Mouse (Mus musculus): ENCODE results near the gene Ehd4. TPM values are rescaled to one million over a fixed set of nuclear protein-coding genes. Genes with fewer than 3 reads are reported as not detected.

Ehd4 gene
- polyA plus RNA-seq, 1 experiment from 2014 or later = 60.8 TPM

GRCm38 (mm10) chr2:120170726-120171125, 16.3 kb upstream of the Ehd4 start:
- H3K9ac ChIP-seq (ENCODE audit: low read depth, low read length) = no peak overlapping the region
- WGBS = 42% methylated on average over 1 of the region's 1 CpGs
- H3K9me3 ChIP-seq (ENCODE audit: control insufficient read depth, low read length) = no peaks in the 10 kb centered on the region
- ATAC-seq (ENCODE audit: low read depth) = no peak
- H3K4me3 ChIP-seq (ENCODE audit: low read depth, low read length) = no peak overlapping the region
- peak; percentile 33 for DNase-seq (ENCODE audit: low spot score)
- H3K27me3 ChIP-seq (replicated peaks; ENCODE audit: control insufficient read depth, insufficient read depth, low read length) = no peaks in the 10 kb centered on the region
- no peaks in the 10 kb centered on the region for H3K4me1 ChIP-seq (ENCODE audit: control insufficient read depth, insufficient read depth, low read length)
- no peak overlapping the region for H3K27ac ChIP-seq (replicated peaks; ENCODE audit: low read depth, low read length)
- H3K4me2 ChIP-seq (ENCODE audit: low read depth, low read length) = no peak overlapping the region
- no peaks in the 10 kb centered on the region for H3K36me3 ChIP-seq (ENCODE audit: control insufficient read depth, insufficient read depth, low read length)

GRCm38 (mm10) chr2:120169382-120169781, 15.0 kb upstream of the Ehd4 start:
- DNase-seq (ENCODE audit: low spot score) (no peak), ATAC-seq (ENCODE audit: low read depth) (no peak)
- H3K36me3 ChIP-seq (ENCODE audit: control insufficient read depth, insufficient read depth, low read length) = no peaks in the 10 kb centered on the region
- H3K4me3 ChIP-seq (ENCODE audit: low read depth, low read length) = no peak overlapping the region
- no peak overlapping the region for H3K9ac ChIP-seq (ENCODE audit: low read depth, low read length)
- WGBS = 85% methylated on average over 3 of the region's 3 CpGs
- H3K27me3 ChIP-seq (replicated peaks; ENCODE audit: control insufficient read depth, insufficient read depth, low read length) = no peaks in the 10 kb centered on the region
- no peak overlapping the region for H3K4me2 ChIP-seq (ENCODE audit: low read depth, low read length)
- H3K4me1 ChIP-seq (ENCODE audit: control insufficient read depth, insufficient read depth, low read length) = no peaks in the 10 kb centered on the region
- H3K9me3 ChIP-seq (ENCODE audit: control insufficient read depth, low read length) = no peaks in the 10 kb centered on the region
- H3K27ac ChIP-seq (replicated peaks; ENCODE audit: low read depth, low read length) = no peak overlapping the region

- WGBS = 86% methylated on average over 8 of the region's 8 CpGs
- Histone ChIP-seq H3K4me3 (ENCODE audit: low read depth, low read length) (no peak overlapping the region), H3K27me3 (replicated peaks; ENCODE audit: control insufficient read depth, insufficient read depth, low read length) (no peaks in the 10 kb centered on the region), H3K27ac (replicated peaks; ENCODE audit: low read depth, low read length) (no peak overlapping the region), H3K9ac (ENCODE audit: low read depth, low read length) (no peak overlapping the region), H3K4me2 (ENCODE audit: low read depth, low read length) (no peak overlapping the region), H3K4me1 (ENCODE audit: control insufficient read depth, insufficient read depth, low read length) (no peaks in the 10 kb centered on the region), H3K9me3 (ENCODE audit: control insufficient read depth, low read length) (no peaks in the 10 kb centered on the region), H3K36me3 (ENCODE audit: control insufficient read depth, insufficient read depth, low read length) (no peaks in the 10 kb centered on the region)
- no peak for ATAC-seq (ENCODE audit: low read depth)
- DNase-seq (ENCODE audit: low spot score) = no peak
These were observed 13.4 kb upstream of the Ehd4 start for GRCm38 (mm10) chr2:120167763-120168162.

GRCm38 (mm10) chr2:120165474-120165873, 11.1 kb upstream of the Ehd4 start:
- WGBS = 79% methylated on average over 10 of the region's 10 CpGs
- no peak overlapping the region for H3K4me2 ChIP-seq (ENCODE audit: low read depth, low read length)
- H3K27ac ChIP-seq (replicated peaks; ENCODE audit: low read depth, low read length) = no peak overlapping the region
- no peak overlapping the region for H3K9ac ChIP-seq (ENCODE audit: low read depth, low read length)
- H3K36me3 ChIP-seq (ENCODE audit: control insufficient read depth, insufficient read depth, low read length) = no peaks in the 10 kb centered on the region
- H3K9me3 ChIP-seq (ENCODE audit: control insufficient read depth, low read length) = no peaks in the 10 kb centered on the region
- ATAC-seq (ENCODE audit: low read depth) (no peak), DNase-seq (ENCODE audit: low spot score) (no peak)
- H3K4me1 ChIP-seq (ENCODE audit: control insufficient read depth, insufficient read depth, low read length) = no peaks in the 10 kb centered on the region
- no peak overlapping the region for H3K4me3 ChIP-seq (ENCODE audit: low read depth, low read length)
- no peaks in the 10 kb centered on the region for H3K27me3 ChIP-seq (replicated peaks; ENCODE audit: control insufficient read depth, insufficient read depth, low read length)

GRCm38 (mm10) chr2:120159434-120159833, 5.0 kb upstream of the Ehd4 start:
- 69% methylated on average over 2 of the region's 2 CpGs for WGBS

GRCm38 (mm10) chr2:120158846-120159245, 4.4 kb upstream of the Ehd4 start:
- no peak overlapping the region for H3K4me3 ChIP-seq (ENCODE audit: low read depth, low read length)
- H3K36me3 ChIP-seq (ENCODE audit: control insufficient read depth, insufficient read depth, low read length) = no peaks in the 10 kb centered on the region
- no peaks in the 10 kb centered on the region for H3K4me1 ChIP-seq (ENCODE audit: control insufficient read depth, insufficient read depth, low read length)
- H3K4me2 ChIP-seq (ENCODE audit: low read depth, low read length) = no peak overlapping the region
- WGBS = 29% methylated on average over 1 of the region's 1 CpGs
- no peak overlapping the region for H3K27ac ChIP-seq (replicated peaks; ENCODE audit: low read depth, low read length)
- H3K27me3 ChIP-seq (replicated peaks; ENCODE audit: control insufficient read depth, insufficient read depth, low read length) = no peaks in the 10 kb centered on the region
- ATAC-seq (ENCODE audit: low read depth) = no peak
- no peak for DNase-seq (ENCODE audit: low spot score)
- H3K9me3 ChIP-seq (ENCODE audit: control insufficient read depth, low read length) = no peaks in the 10 kb centered on the region
- H3K9ac ChIP-seq (ENCODE audit: low read depth, low read length) = no peak overlapping the region

More at GRCm38 (mm10) chr2:120159434-120159833, 5.0 kb upstream of the Ehd4 start:
- H3K27ac ChIP-seq (replicated peaks; ENCODE audit: low read depth, low read length) = no peak overlapping the region
- no peak for ATAC-seq (ENCODE audit: low read depth)
- H3K4me1 ChIP-seq (ENCODE audit: control insufficient read depth, insufficient read depth, low read length) = no peaks in the 10 kb centered on the region
- H3K9ac ChIP-seq (ENCODE audit: low read depth, low read length) = no peak overlapping the region
- H3K4me3 ChIP-seq (ENCODE audit: low read depth, low read length) = no peak overlapping the region
- no peak for DNase-seq (ENCODE audit: low spot score)
- no peaks in the 10 kb centered on the region for H3K27me3 ChIP-seq (replicated peaks; ENCODE audit: control insufficient read depth, insufficient read depth, low read length)
- H3K9me3 ChIP-seq (ENCODE audit: control insufficient read depth, low read length) = no peaks in the 10 kb centered on the region
- H3K36me3 ChIP-seq (ENCODE audit: control insufficient read depth, insufficient read depth, low read length) = no peaks in the 10 kb centered on the region
- H3K4me2 ChIP-seq (ENCODE audit: low read depth, low read length) = no peak overlapping the region

GRCm38 (mm10) chr2:120158016-120158415, 3.6 kb upstream of the Ehd4 start:
- WGBS = 48% methylated on average over 5 of the region's 5 CpGs
- no peak overlapping the region for H3K27ac ChIP-seq (replicated peaks; ENCODE audit: low read depth, low read length)

GRCm38 (mm10) chr2:120157606-120158005, 3.2 kb upstream of the Ehd4 start:
- Histone ChIP-seq H3K27ac (replicated peaks; ENCODE audit: low read depth, low read length) (no peak overlapping the region), H3K4me2 (ENCODE audit: low read depth, low read length) (no peak overlapping the region), H3K36me3 (ENCODE audit: control insufficient read depth, insufficient read depth, low read length) (no peaks in the 10 kb centered on the region), H3K9me3 (ENCODE audit: control insufficient read depth, low read length) (no peaks in the 10 kb centered on the region), H3K9ac (ENCODE audit: low read depth, low read length) (no peak overlapping the region), H3K4me1 (ENCODE audit: control insufficient read depth, insufficient read depth, low read length) (peaks cover 3% of the 10 kb centered on the region; the same call in 1 of the 2 replicates), H3K4me3 (ENCODE audit: low read depth, low read length) (no peak overlapping the region), H3K27me3 (replicated peaks; ENCODE audit: control insufficient read depth, insufficient read depth, low read length) (no peaks in the 10 kb centered on the region)
- ATAC-seq (ENCODE audit: low read depth) = no peak
- 69% methylated on average over 2 of the region's 2 CpGs for WGBS
- no peak for DNase-seq (ENCODE audit: low spot score)

More at GRCm38 (mm10) chr2:120158016-120158415, 3.6 kb upstream of the Ehd4 start:
- no peak overlapping the region for H3K9ac ChIP-seq (ENCODE audit: low read depth, low read length)
- no peak overlapping the region for H3K4me3 ChIP-seq (ENCODE audit: low read depth, low read length)
- ATAC-seq (ENCODE audit: low read depth) = no peak
- H3K27me3 ChIP-seq (replicated peaks; ENCODE audit: control insufficient read depth, insufficient read depth, low read length) = no peaks in the 10 kb centered on the region
- no peaks in the 10 kb centered on the region for H3K9me3 ChIP-seq (ENCODE audit: control insufficient read depth, low read length)
- H3K4me1 ChIP-seq (ENCODE audit: control insufficient read depth, insufficient read depth, low read length) = peaks cover 3% of the 10 kb centered on the region; the same call in 1 of the 2 replicates
- DNase-seq (ENCODE audit: low spot score) = no peak
- no peaks in the 10 kb centered on the region for H3K36me3 ChIP-seq (ENCODE audit: control insufficient read depth, insufficient read depth, low read length)
- H3K4me2 ChIP-seq (ENCODE audit: low read depth, low read length) = no peak overlapping the region

GRCm38 (mm10) chr2:120153586-120154360, 633 bp downstream of the Ehd4 start:
- H3K36me3 ChIP-seq (ENCODE audit: control insufficient read depth, insufficient read depth, low read length) = no peaks in the 10 kb centered on the region
- peaks cover 3% of the 10 kb centered on the region; the same call in 1 of the 2 replicates for H3K4me1 ChIP-seq (ENCODE audit: control insufficient read depth, insufficient read depth, low read length)
- H3K9ac ChIP-seq (ENCODE audit: low read depth, low read length) = peak overlapping the region; percentile 65
- peak overlapping the region; percentile 95 for H3K4me2 ChIP-seq (ENCODE audit: low read depth, low read length)
- WGBS = 2% methylated on average over 30 of the region's 38 CpGs
- H3K27me3 ChIP-seq (replicated peaks; ENCODE audit: control insufficient read depth, insufficient read depth, low read length) = no peaks in the 10 kb centered on the region
- peak overlapping the region; percentile 67 for H3K4me3 ChIP-seq (ENCODE audit: low read depth, low read length)
- no peaks in the 10 kb centered on the region for H3K9me3 ChIP-seq (ENCODE audit: control insufficient read depth, low read length)
- ATAC-seq (ENCODE audit: low read depth) (no peak; the same call in 1 of the 2 replicates), DNase-seq (ENCODE audit: low spot score) (no peak)
- H3K27ac ChIP-seq (replicated peaks; ENCODE audit: low read depth, low read length) = no peak overlapping the region

All from embryonic facial prominence, embryonic 14.5 days (tissue).